Mouse (Mus musculus): Measurements from ENCODE around the gene Spata33.

- TF ChIP-seq CTCF (IDR thresholded peaks at IDR 0.05; ENCODE audit: low read depth) (no peak), EP300 (IDR thresholded peaks at IDR 0.05; ENCODE audit: low read depth) (no peak)
Observed at GRCm38 (mm10) chr8:123232553-123232952, 19.9 kb downstream of the Spata33 start.

All from liver, postnatal 0 days (tissue).